ENCODE assay signal across 8 mouse cellular contexts in genomic region chr11:120630881-120631725, GRCm38 (mm10). TPM values are rescaled to one million over a fixed set of nuclear protein-coding genes. Genes with fewer than 3 reads are reported as not detected.
DNase-seq lines count a peak whose midpoint lies in the region; ATAC-seq and TF ChIP-seq lines count a peak whose summit lies in the region.

No protein-coding gene starts in this region.

- H3K4me2 ChIP-seq in intestine, embryonic 15.5 days (replicated peaks): peak overlapping the region; percentile 85
- H3K4me2 ChIP-seq in liver, postnatal 0 days (ENCODE audit: low read depth, low read length): peak overlapping the region; percentile 84

- H3K4me3 ChIP-seq in layer of hippocampus, adult 2 months: no peak overlapping the region
- 0 out of 2 replicates have a peak overlapping the region, but pooled peaks have one; percentile 94 for H3K4me3 ChIP-seq in intestine, embryonic 15.5 days (replicated peaks)
- H3K4me3 ChIP-seq in liver, postnatal 0 days (ENCODE audit: low read depth, low read length): peak overlapping the region; percentile 96

- ATAC-seq in intestine, embryonic 15.5 days: no peak
- ATAC-seq in liver, postnatal 0 days: no peak
- no peak for ATAC-seq in frontal cortex, adult (ENCODE audit: low TSS enrichment)

- peaks cover 39% of the 10 kb centered on the region for H3K4me1 ChIP-seq in intestine, embryonic 15.5 days (replicated peaks)
- peaks cover 66% of the 10 kb centered on the region for H3K4me1 ChIP-seq in liver, postnatal 0 days (ENCODE audit: insufficient read depth)

- H3K27ac ChIP-seq in layer of hippocampus, adult 2 months: peak overlapping the region; percentile 73
- H3K27ac ChIP-seq in intestine, embryonic 15.5 days: peak overlapping the region; percentile 79
- H3K27ac ChIP-seq in liver, postnatal 0 days (ENCODE audit: low read depth): peak overlapping the region; percentile 99

- peak overlapping the region; percentile 29 for H3K9ac ChIP-seq in intestine, embryonic 15.5 days
- H3K9ac ChIP-seq in liver, postnatal 0 days (replicated peaks): peak overlapping the region; percentile 98

- peaks cover 13% of the 10 kb centered on the region for H3K36me3 ChIP-seq in intestine, embryonic 15.5 days
- peaks cover 12% of the 10 kb centered on the region for H3K36me3 ChIP-seq in liver, postnatal 0 days (replicated peaks; ENCODE audit: insufficient read depth, low read length)

- H3K9me3 ChIP-seq in intestine, embryonic 15.5 days: no peaks in the 10 kb centered on the region
- H3K9me3 ChIP-seq in liver, postnatal 0 days (ENCODE audit: low read length): no peaks in the 10 kb centered on the region

- TF ChIP-seq CTCF in layer of hippocampus, adult 2 months (conservative IDR thresholded peaks at IDR 0.05): no peak
- TF ChIP-seq CTCF in liver, postnatal 0 days (IDR thresholded peaks at IDR 0.05; ENCODE audit: low read depth): no peak

- 24% methylated on average over 7 of the region's 7 CpGs for WGBS in intestine, embryonic 15.5 days
- WGBS in liver, postnatal 0 days (ENCODE audit: insufficient replicate concordance): 3% methylated on average over 7 of the region's 7 CpGs

- TF ChIP-seq EP300 in liver, postnatal 0 days (IDR thresholded peaks at IDR 0.05; ENCODE audit: low read depth): no peak

- no peaks in the 10 kb centered on the region for H3K27me3 ChIP-seq in intestine, embryonic 15.5 days (replicated peaks)
- H3K27me3 ChIP-seq in liver, postnatal 0 days (ENCODE audit: insufficient read depth, low read length): no peaks in the 10 kb centered on the region

- DNase-seq in layer of hippocampus, adult 2 months (ENCODE audit: low spot score in 2 of 2): no peak
- DNase-seq in layer of hippocampus, adult 18-20 months (ENCODE audit: low spot score in 2 of 2): no peak
- peak; percentile 62 for DNase-seq in c-Kit-positive CD71-positive TER-119-positive erythroid progenitor cells, embryonic 14.5 days (ENCODE audit: low spot score)
- no peak for DNase-seq in liver, postnatal 0 days
- no peak for DNase-seq in cerebellum, postnatal 10 days
- no peak for DNase-seq in right cerebral cortex, postnatal 4 days

RNA-seq across cellular contexts. Expression of gene Mafg, which starts 2.3 kb away (rescaled TPM):
- 10 to 100 TPM; 71.6 to 80.3 TPM for total RNA-seq in layer of hippocampus, adult 2 months (2021)
- 10 to 100 TPM; 70.0 to 71.5 TPM for total RNA-seq in layer of hippocampus, adult 18-20 months (2021)
- 26.9 and 28.5 TPM in 2 replicates for polyA plus RNA-seq in intestine, embryonic 15.5 days (2015; fragmentation: Nextera tagmentation; extraction: Ambion mirVana)
- 30.8 and 35.8 TPM in 2 replicates for polyA plus RNA-seq in liver, postnatal 0 days (2015; fragmentation: Nextera tagmentation; extraction: Ambion mirVana)

RNA-seq across cellular contexts. Expression of gene Sirt7, which starts 6.1 kb away (rescaled TPM):
- 10 to 100 TPM; 42.9 to 46.4 TPM for total RNA-seq in layer of hippocampus, adult 2 months (2021)
- total RNA-seq in layer of hippocampus, adult 18-20 months (2021): 10 to 100 TPM; 35.4 to 41.5 TPM
- 40.1 and 42.2 TPM in 2 replicates for polyA plus RNA-seq in intestine, embryonic 15.5 days (2015; fragmentation: Nextera tagmentation; extraction: Ambion mirVana)
- polyA plus RNA-seq in liver, postnatal 0 days (2015; fragmentation: Nextera tagmentation; extraction: Ambion mirVana): 34.3 TPM in 2 replicates

RNA-seq across cellular contexts. Expression of gene Pycr1, which starts 12.5 kb away (rescaled TPM):
- total RNA-seq in layer of hippocampus, adult 2 months (2021): 1 to 10 TPM; 1.3 to 1.8 TPM
- 1 to 10 TPM in 1 of 2 experiments, under 1 TPM in 1; 0.81 to 2.0 TPM for total RNA-seq in layer of hippocampus, adult 18-20 months (2021)
- 26.4 TPM in 2 replicates for polyA plus RNA-seq in intestine, embryonic 15.5 days (2015; fragmentation: Nextera tagmentation; extraction: Ambion mirVana)
- polyA plus RNA-seq in liver, postnatal 0 days (2015; fragmentation: Nextera tagmentation; extraction: Ambion mirVana): 1.5 and 1.7 TPM in 2 replicates

RNA-seq across cellular contexts. Expression of gene Pcyt2, which starts 13.4 kb away (rescaled TPM):
- total RNA-seq in layer of hippocampus, adult 2 months (2021): 100 to 1,000 TPM; 128 to 142 TPM
- 100 to 1,000 TPM; 118 to 128 TPM for total RNA-seq in layer of hippocampus, adult 18-20 months (2021)
- polyA plus RNA-seq in intestine, embryonic 15.5 days (2015; fragmentation: Nextera tagmentation; extraction: Ambion mirVana): 250 and 306 TPM in 2 replicates
- polyA plus RNA-seq in liver, postnatal 0 days (2015; fragmentation: Nextera tagmentation; extraction: Ambion mirVana): 217 and 222 TPM in 2 replicates

RNA-seq across cellular contexts. Expression of gene Myadml2, which starts 16.9 kb away (rescaled TPM):
- total RNA-seq in layer of hippocampus, adult 2 months (2021): 1 to 10 TPM; 3.9 to 8.7 TPM
- total RNA-seq in layer of hippocampus, adult 18-20 months (2021): 1 to 10 TPM; 3.9 to 4.6 TPM
- polyA plus RNA-seq in intestine, embryonic 15.5 days (2015; fragmentation: Nextera tagmentation; extraction: Ambion mirVana): not detected in 2 replicates
- polyA plus RNA-seq in liver, postnatal 0 days (2015; fragmentation: Nextera tagmentation; extraction: Ambion mirVana): 0.26 and 0.50 TPM in 2 replicates
